Mouse (Mus musculus): ENCODE data around the gene Plscr1.

GRCm38 (mm10) chr9:92211048-92211447 lies 38.5 kb upstream of the Plscr1 start:
- TF ChIP-seq CTCF (IDR thresholded peaks at IDR 0.05; ENCODE audit: low read depth) (no peak), EP300 (IDR thresholded peaks at IDR 0.05; ENCODE audit: low read depth) (no peak)
